Comparison of ENCODE assay signal across 8 mouse cellular contexts in genomic region chr7:35333692-35334526, GRCm38 (mm10). TPM values are rescaled to one million over a fixed set of nuclear protein-coding genes. Genes with fewer than 3 reads are reported as not detected.
DNase-seq lines count a peak whose midpoint lies in the region; ATAC-seq and TF ChIP-seq lines count a peak whose summit lies in the region.

TSS of gene Rhpn2 (plus strand) at chr7:35334170.

- no peaks in the 10 kb centered on the region for H3K36me3 ChIP-seq in kidney, embryonic 14.5 days (ENCODE audit: control insufficient read depth, insufficient read depth, low read length)
- no peaks in the 10 kb centered on the region for H3K36me3 ChIP-seq in limb, embryonic 15.5 days

- H3K9ac ChIP-seq in kidney, embryonic 14.5 days (ENCODE audit: low read depth, low read length), result peak within 1 kb of the TSS; percentile 72
- H3K9ac ChIP-seq in limb, embryonic 15.5 days, result peak within 1 kb of the TSS; percentile 54

- peak within 1 kb of the TSS; percentile 92 for H3K4me2 ChIP-seq in kidney, embryonic 14.5 days (replicated peaks; ENCODE audit: low read depth, low read length)
- peak within 1 kb of the TSS; percentile 99 for H3K4me2 ChIP-seq in limb, embryonic 15.5 days

- TF ChIP-seq CTCF in bone marrow macrophage, adult 2 months (IDR thresholded peaks at IDR 0.05; ENCODE audit: low read depth, low read length), result no peak
- TF ChIP-seq CTCF in embryonic fibroblast, embryonic 13.5 days (IDR thresholded peaks at IDR 0.05; ENCODE audit: borderline replicate concordance, insufficient read depth, low read length), result no peak

- WGBS in kidney, embryonic 14.5 days, result 1% methylated on average over 35 of the region's 52 CpGs
- under 1% methylated on average over 49 of the region's 52 CpGs for WGBS in limb, embryonic 15.5 days

- no peak within 1 kb of the TSS for H3K27ac ChIP-seq in bone marrow macrophage, adult 2 months (ENCODE audit: insufficient read depth, low read depth, low read length)
- no peak within 1 kb of the TSS for H3K27ac ChIP-seq in embryonic fibroblast, embryonic 13.5 days (ENCODE audit: insufficient read depth, low read length)
- H3K27ac ChIP-seq in kidney, embryonic 14.5 days (ENCODE audit: low read depth, low read length), result peak within 1 kb of the TSS; percentile 48
- H3K27ac ChIP-seq in limb, embryonic 15.5 days, result peak within 1 kb of the TSS; percentile 57; the same call in 1 of the 2 replicates

- peaks cover 4% of the 10 kb centered on the region; the same call in 1 of the 2 replicates for H3K4me1 ChIP-seq in bone marrow macrophage, adult 2 months (ENCODE audit: control insufficient read depth, insufficient read depth, low read length)
- no peaks in the 10 kb centered on the region; the same call in 1 of the 2 replicates for H3K4me1 ChIP-seq in embryonic fibroblast, embryonic 13.5 days (ENCODE audit: control insufficient read depth, insufficient read depth, low read length)
- H3K4me1 ChIP-seq in kidney, embryonic 14.5 days (ENCODE audit: control insufficient read depth, insufficient read depth, low read length), result peaks cover 4% of the 10 kb centered on the region; the same call in 1 of the 2 replicates
- peaks cover 24% of the 10 kb centered on the region for H3K4me1 ChIP-seq in limb, embryonic 15.5 days

- peak; percentile 97 for DNase-seq in A20 (ENCODE audit: low read depth, low spot score)
- peak; percentile 98 to 100 for DNase-seq in heart, adult 9 months (ENCODE audit: low spot score in 2 of 2)
- peak; percentile 78 to 81 for DNase-seq in monocyte, adult 2 months (ENCODE audit: low read depth in 1 of 2, low spot score in 2 of 2)
- peak; percentile 95 to 96 for DNase-seq in spleen, postnatal 36 days (ENCODE audit: low spot score in 2 of 2)

- ATAC-seq in kidney, embryonic 14.5 days (ENCODE audit: low FRiP score, low TSS enrichment), result peak; percentile 99
- ATAC-seq in limb, embryonic 15.5 days (ENCODE audit: insufficient number of reproducible peaks, low FRiP score, low TSS enrichment, low read depth), result peak; percentile 99

- no peak for TF ChIP-seq POLR2A in bone marrow macrophage, adult 2 months (IDR thresholded peaks at IDR 0.05; ENCODE audit: borderline replicate concordance, low read depth, low read length)
- TF ChIP-seq POLR2A in embryonic fibroblast, embryonic 13.5 days (IDR thresholded peaks at IDR 0.05; ENCODE audit: low read depth, low read length), result peak; percentile 43; the same call in 1 of the 2 replicates

- no peaks in the 10 kb centered on the region for H3K27me3 ChIP-seq in kidney, embryonic 14.5 days (ENCODE audit: control insufficient read depth, insufficient read depth, low read length)
- H3K27me3 ChIP-seq in limb, embryonic 15.5 days, result peaks cover 27% of the 10 kb centered on the region

- no peaks in the 10 kb centered on the region for H3K9me3 ChIP-seq in kidney, embryonic 14.5 days (ENCODE audit: control insufficient read depth, low read length)
- no peaks in the 10 kb centered on the region for H3K9me3 ChIP-seq in limb, embryonic 15.5 days

- peak within 1 kb of the TSS; percentile 33 for H3K4me3 ChIP-seq in bone marrow macrophage, adult 2 months (ENCODE audit: insufficient read depth, low read length)
- H3K4me3 ChIP-seq in embryonic fibroblast, embryonic 13.5 days (ENCODE audit: insufficient read depth, low read length), result peak within 1 kb of the TSS; percentile 58
- H3K4me3 ChIP-seq in kidney, embryonic 14.5 days (ENCODE audit: low read length), result peak within 1 kb of the TSS; percentile 67
- H3K4me3 ChIP-seq in limb, embryonic 15.5 days, result peak within 1 kb of the TSS; percentile 62

RNA-seq across cellular contexts. Expression of gene Rhpn2, which starts in this region (rescaled TPM):
- 0.20 TPM in 1 of 2 replicates, not detected in the other for polyA plus RNA-seq in bone marrow macrophage, adult 2 months (2012; ENCODE audit: insufficient read depth, insufficient read length, missing spikeins)
- polyA plus RNA-seq in embryonic fibroblast, embryonic 13.5 days (2011; ENCODE audit: insufficient read length, low read depth, missing spikeins), result 0.32 and 0.39 TPM in 2 replicates
- polyA plus RNA-seq in kidney, embryonic 14.5 days (2014; fragmentation: Nextera tagmentation; extraction: Ambion mirVana), result 10.2 and 15.7 TPM in 2 replicates
- polyA plus RNA-seq in limb, embryonic 15.5 days (2015; fragmentation: Nextera tagmentation; extraction: Ambion mirVana), result 2.8 and 2.9 TPM in 2 replicates

Comparison
In these comparisons a context has a peak if more than half of its experiments do, and no peak if none do; other contexts are left out.
1. H3K27ac ChIP-seq: peak in kidney, embryonic 14.5 days (single experiment) and limb, embryonic 15.5 days (single experiment); none in bone marrow macrophage, adult 2 months (single experiment) and embryonic fibroblast, embryonic 13.5 days (single experiment).
2. Peak in every context shown above with its lines, with median percentiles within 50 percentile points of each other: DNase-seq and H3K4me3 ChIP-seq.